Mouse (Mus musculus): Measurements from ENCODE around the gene Zbtb45. TPM values are rescaled to one million over a fixed set of nuclear protein-coding genes. Genes with fewer than 3 reads are reported as not detected.

Gene Zbtb45
- total RNA-seq, 4 experiments from 2014 or later, result 6.9 to 11.3 (median 7.2) TPM

Other genes with a start within 250 kb of the Zbtb45 start
- 1 to 10 TPM in 2 of 4 experiments, under 1 TPM in 2; 0.41 to 2.0 (median 1.2) TPM for gene Zscan18, start 206.4 kb downstream of the Zbtb45 start, total RNA-seq (2022)
- gene Zfp329, start 191.2 kb downstream of the Zbtb45 start, total RNA-seq (2022), result 1 to 10 TPM; 4.7 to 7.6 (median 5.6) TPM
- 10 to 100 TPM; 18.0 to 22.0 (median 19.6) TPM for gene Zfp110, start 175.3 kb downstream of the Zbtb45 start, total RNA-seq (2022)
- 1 to 10 TPM; 3.0 to 3.9 (median 3.5) TPM for gene Zfp128, start 128.9 kb downstream of the Zbtb45 start, total RNA-seq (2022)
- gene Zscan22, start 112.2 kb downstream of the Zbtb45 start, total RNA-seq (2022), result 1 to 10 TPM; 3.8 to 5.5 (median 5.0) TPM
- 100 to 1,000 TPM; 502 to 620 (median 561) TPM for gene Rps5, start 87.7 kb downstream of the Zbtb45 start, total RNA-seq (2022)
- under 1 TPM; 0.22 to 0.31 (median 0.25) TPM for gene Rnf225, start 82.6 kb downstream of the Zbtb45 start, total RNA-seq (2022)
- gene Zfp324, start 44.2 kb downstream of the Zbtb45 start, total RNA-seq (2022), result 1 to 10 TPM; 2.7 to 3.2 (median 2.8) TPM
- gene Zfp446, start 32.2 kb downstream of the Zbtb45 start, total RNA-seq (2022), result 1 to 10 TPM; 2.2 to 4.1 (median 3.6) TPM
- gene Slc27a5, start 11.8 kb downstream of the Zbtb45 start, total RNA-seq (2022), result not detected
- 10 to 100 TPM; 77.8 to 92.6 (median 83.6) TPM for gene Trim28, start 10.9 kb downstream of the Zbtb45 start, total RNA-seq (2022)
- 100 to 1,000 TPM; 142 to 153 (median 147) TPM for gene Chmp2a, start 24.8 kb upstream of the Zbtb45 start, total RNA-seq (2022)
- gene Ube2m, start 28.2 kb upstream of the Zbtb45 start, total RNA-seq (2022), result 100 to 1,000 TPM; 204 to 216 (median 210) TPM
- under 1 TPM; 0.19 to 0.60 (median 0.29) TPM for gene Mzf1, start 44.7 kb upstream of the Zbtb45 start, total RNA-seq (2022)
- not detected for gene Vmn1r85, start 85.1 kb upstream of the Zbtb45 start, total RNA-seq (2022)
- gene Vmn1r86, start 109.9 kb upstream of the Zbtb45 start, total RNA-seq (2022), result not detected
- gene Vmn1r87, start 130.1 kb upstream of the Zbtb45 start, total RNA-seq (2022), result not detected
- under 1 TPM in 3 of 4 experiments, not detected in 1; 0.03 to 0.12 (median 0.09) TPM for gene Vmn1r88, start 149.5 kb upstream of the Zbtb45 start, total RNA-seq (2022)
- not detected for gene Vmn1r89, start 203.0 kb upstream of the Zbtb45 start, total RNA-seq (2022)

Measured in heart, adult 8-10 months (tissue).